Mouse (Mus musculus): Measurements from ENCODE around the gene Cd80.

Cd80 gene

GRCm38 (mm10) chr16:38448458-38448857, 6.9 kb upstream of the Cd80 start:
- DNase-seq (ENCODE audit: extremely low read depth, low read depth): no peak

- no peak for DNase-seq (ENCODE audit: extremely low read depth, low read depth)
Measured at GRCm38 (mm10) chr16:38450707-38451106, 4.7 kb upstream of the Cd80 start.

GRCm38 (mm10) chr16:38451421-38452205, 3.7 kb upstream of the Cd80 start:
- no peak for DNase-seq (ENCODE audit: extremely low read depth, low read depth)

GRCm38 (mm10) chr16:38452442-38453202, 2.7 kb upstream of the Cd80 start, which contains the start of gene Adprh:
Gene Adprh, minus strand, starts transcription at chr16:38452703.
- DNase-seq (ENCODE audit: extremely low read depth, low read depth): peak; percentile 71

GRCm38 (mm10) chr16:38453203-38453553, 2.2 kb upstream of the Cd80 start:
- DNase-seq (ENCODE audit: extremely low read depth, low read depth): no peak

GRCm38 (mm10) chr16:38453952-38454351, 1.4 kb upstream of the Cd80 start:
- peak; percentile 82 for DNase-seq (ENCODE audit: extremely low read depth, low read depth)

- DNase-seq (ENCODE audit: extremely low read depth, low read depth): no peak
Measured at GRCm38 (mm10) chr16:38454533-38455254, 667 bp upstream of the Cd80 start.

GRCm38 (mm10) chr16:38456812-38457567, 1.6 kb downstream of the Cd80 start:
- peak; percentile 89 for DNase-seq (ENCODE audit: extremely low read depth, low read depth)

GRCm38 (mm10) chr16:38458600-38459280, 3.4 kb downstream of the Cd80 start:
- DNase-seq (ENCODE audit: extremely low read depth, low read depth): no peak

- DNase-seq (ENCODE audit: extremely low read depth, low read depth): no peak
Measured at GRCm38 (mm10) chr16:38459990-38460389, 4.6 kb downstream of the Cd80 start.

- DNase-seq (ENCODE audit: extremely low read depth, low read depth): no peak
Measured at GRCm38 (mm10) chr16:38461749-38462148, 6.4 kb downstream of the Cd80 start.

GRCm38 (mm10) chr16:38462161-38462560, 6.8 kb downstream of the Cd80 start:
- no peak for DNase-seq (ENCODE audit: extremely low read depth, low read depth)

GRCm38 (mm10) chr16:38463305-38463704, 7.9 kb downstream of the Cd80 start:
- DNase-seq (ENCODE audit: extremely low read depth, low read depth): no peak

- DNase-seq (ENCODE audit: extremely low read depth, low read depth): no peak
Measured at GRCm38 (mm10) chr16:38466089-38466488, 10.7 kb downstream of the Cd80 start.

- no peak for DNase-seq (ENCODE audit: extremely low read depth, low read depth)
Measured at GRCm38 (mm10) chr16:38467091-38467916, 11.9 kb downstream of the Cd80 start.

- no peak for DNase-seq (ENCODE audit: extremely low read depth, low read depth)
Measured at GRCm38 (mm10) chr16:38467917-38468705, 12.8 kb downstream of the Cd80 start.

- DNase-seq (ENCODE audit: extremely low read depth, low read depth): no peak
Measured at GRCm38 (mm10) chr16:38468706-38469018, 13.3 kb downstream of the Cd80 start.

GRCm38 (mm10) chr16:38469437-38469836, 14.1 kb downstream of the Cd80 start:
- DNase-seq (ENCODE audit: extremely low read depth, low read depth): no peak

Data from MEL-GATA-1-ER (cell line).